ENCODE assay signal across 24 mouse cellular contexts in genomic region chr2:156958496-156959252, GRCm38 (mm10). TPM values are rescaled to one million over a fixed set of nuclear protein-coding genes. Genes with fewer than 3 reads are reported as not detected.
DNase-seq lines count a peak whose midpoint lies in the region; ATAC-seq and TF ChIP-seq lines count a peak whose summit lies in the region.
"Had no signal": no experiment of that assay in that cellular context is flagged by ENCODE, and none has a peak within 500 bp of the region (broad histone marks: within the 10 kb centered on the region; RNA-seq: fewer than 3 reads in every experiment).

No protein-coding gene starts in this region.

- TF ChIP-seq CTCF in layer of hippocampus, adult 2 months (conservative IDR thresholded peaks at IDR 0.05): no peak

- 28% methylated on average over 9 of the region's 9 CpGs for WGBS in liver, embryonic 13.5 days (ENCODE audit: insufficient replicate concordance)

- peaks cover 17% of the 10 kb centered on the region for H3K36me3 ChIP-seq in liver, embryonic 13.5 days
- H3K36me3 ChIP-seq: embryonic facial prominence, embryonic 12.5 days; lung, embryonic 15.5 days had no signal

- DNase-seq in layer of hippocampus, adult 2 months (ENCODE audit: low spot score in 2 of 2): no peak
- DNase-seq in layer of hippocampus, adult 11-12 months (ENCODE audit: low spot score): no peak
- peak; percentile 51 for DNase-seq in c-Kit-negative CD71-positive TER-119-positive erythroid progenitor cells, embryonic 14.5 days (ENCODE audit: low read depth, low spot score)
- DNase-seq in liver, embryonic 13.5 days: peak; percentile 57
- DNase-seq in adrenal gland, adult (ENCODE audit: inconsistent age in 2 of 2, low spot score in 1 of 2): no peak
- no peak for DNase-seq in kidney, postnatal 36 days
- DNase-seq: adrenal gland, adult 2 months; cerebellum, adult 8-10 months; heart, postnatal 36 days; kidney, adult 18-20 months; lung, postnatal 36 days; thymus, adult 18-20 months had no signal

- no peak overlapping the region for H3K4me3 ChIP-seq in layer of hippocampus, adult 2 months
- H3K4me3 ChIP-seq in liver, embryonic 13.5 days (replicated peaks): no peak overlapping the region
- H3K4me3 ChIP-seq: embryonic facial prominence, embryonic 12.5 days; erythroblast, embryonic 14.5 days; forebrain, embryonic 13.5 days; heart, embryonic 15.5 days; lung, embryonic 15.5 days; midbrain, embryonic 10.5 days had no signal

- H3K9ac ChIP-seq in liver, embryonic 13.5 days: peak overlapping the region; percentile 47; the same call in 1 of the 2 replicates
- H3K9ac ChIP-seq: embryonic facial prominence, embryonic 12.5 days; forebrain, embryonic 13.5 days; heart, embryonic 15.5 days; hindbrain, embryonic 14.5 days; lung, embryonic 15.5 days had no signal

- peak overlapping the region; percentile 66 for H3K27ac ChIP-seq in layer of hippocampus, adult 2 months
- peak overlapping the region; percentile 89 for H3K27ac ChIP-seq in liver, embryonic 13.5 days
- H3K27ac ChIP-seq: embryonic facial prominence, embryonic 12.5 days; forebrain, embryonic 13.5 days; heart, embryonic 15.5 days; hindbrain, embryonic 14.5 days; kidney, postnatal 0 days; lung, embryonic 15.5 days; midbrain, embryonic 10.5 days had no signal

- H3K4me1 ChIP-seq in liver, embryonic 13.5 days (replicated peaks): peaks cover 70% of the 10 kb centered on the region
- H3K4me1 ChIP-seq: embryonic facial prominence, embryonic 12.5 days; forebrain, embryonic 13.5 days; heart, embryonic 15.5 days; lung, embryonic 15.5 days; midbrain, embryonic 10.5 days had no signal

- H3K4me2 ChIP-seq in liver, embryonic 13.5 days: peak overlapping the region; percentile 36
- H3K4me2 ChIP-seq: embryonic facial prominence, embryonic 12.5 days; forebrain, embryonic 13.5 days; heart, embryonic 15.5 days; hindbrain, embryonic 14.5 days; lung, embryonic 15.5 days had no signal

- H3K9me3 ChIP-seq in liver, embryonic 13.5 days (replicated peaks): no peaks in the 10 kb centered on the region
- H3K9me3 ChIP-seq: embryonic facial prominence, embryonic 12.5 days; forebrain, embryonic 13.5 days; heart, embryonic 15.5 days; lung, embryonic 15.5 days; midbrain, embryonic 10.5 days had no signal

- H3K27me3 ChIP-seq in liver, embryonic 13.5 days: no peaks in the 10 kb centered on the region
- H3K27me3 ChIP-seq: embryonic facial prominence, embryonic 12.5 days; forebrain, embryonic 13.5 days; heart, embryonic 15.5 days; lung, embryonic 15.5 days; Patski had no signal

- ATAC-seq in liver, embryonic 13.5 days (ENCODE audit: low read depth): peak; percentile 82
- peak; percentile 61 for ATAC-seq in megakaryocyte-erythroid progenitor cell, adult 5-6 weeks (replicated peaks; ENCODE audit: low FRiP score, low TSS enrichment, poor library complexity, severe bottlenecking)
- ATAC-seq: CD4-positive, CD25-positive, alpha-beta regulatory T cell, adult 4 months; forebrain, embryonic 13.5 days; inflammation-experienced regulatory T-cells, adult 6 months; Patski had no signal

RNA-seq across cellular contexts. Expression of gene Ndrg3, which starts 33.2 kb away (rescaled TPM):
- 100 to 1,000 TPM; 416 to 430 TPM for total RNA-seq in layer of hippocampus, adult 2 months (2021)
- 41.1 and 45.2 TPM in 2 replicates for polyA plus RNA-seq in liver, embryonic 13.5 days (2015; fragmentation: Nextera tagmentation; extraction: Ambion mirVana)
- 29.3 and 32.0 TPM in 2 replicates for total RNA-seq in megakaryocyte-erythroid progenitor cell, adult 5-6 weeks (2014; fragmentation: Nextera tagmentation)
- total RNA-seq in megakaryocyte-erythroid progenitor cell, adult 5-6 weeks (2017): 26.6 and 35.7 TPM in 2 replicates

RNA-seq across cellular contexts. Expression of gene Dsn1, which starts 48.3 kb away (rescaled TPM):
- total RNA-seq in layer of hippocampus, adult 2 months (2021): 1 to 10 TPM; 2.8 to 3.7 TPM
- polyA plus RNA-seq in liver, embryonic 13.5 days (2015; fragmentation: Nextera tagmentation; extraction: Ambion mirVana): 29.7 and 37.3 TPM in 2 replicates
- 31.8 and 35.1 TPM in 2 replicates for total RNA-seq in megakaryocyte-erythroid progenitor cell, adult 5-6 weeks (2014; fragmentation: Nextera tagmentation)
- 34.1 and 93.4 TPM in 2 replicates for total RNA-seq in megakaryocyte-erythroid progenitor cell, adult 5-6 weeks (2017)

Comparison
In these comparisons a context has a peak if more than half of its experiments do, and no peak if none do; other contexts are left out.
1. DNase-seq: peak in c-Kit-negative CD71-positive TER-119-positive erythroid progenitor cells, embryonic 14.5 days (single experiment) and liver, embryonic 13.5 days (single experiment); none in layer of hippocampus, adult 2 months (0 of 2), layer of hippocampus, adult 11-12 months (single experiment), adrenal gland, adult (0 of 2) and kidney, postnatal 36 days (0 of 2).
2. RNA of gene Ndrg3, which starts 33.2 kb away (total RNA-seq): 416 to 430 TPM in layer of hippocampus, adult 2 months; 26.6 to 35.7 TPM in megakaryocyte-erythroid progenitor cell, adult 5-6 weeks; every median in the first group is over 10 times any median in the second.
3. RNA of gene Dsn1, which starts 48.3 kb away (total RNA-seq): 31.8 to 93.4 TPM in megakaryocyte-erythroid progenitor cell, adult 5-6 weeks; 2.8 to 3.7 TPM in layer of hippocampus, adult 2 months; every median in the first group is over 4 times any median in the second.